Mouse (Mus musculus): Measurements from ENCODE around the gene Nubpl.

- no peak for TF ChIP-seq CTCF (IDR thresholded peaks at IDR 0.05; ENCODE audit: extremely low read depth, insufficient read depth, low read length)
- TF ChIP-seq POLR2A (IDR thresholded peaks at IDR 0.05; ENCODE audit: extremely low read depth, insufficient read depth, low read length) = no peak
Observed at GRCm38 (mm10) chr12:52360136-52360535, 262.6 kb downstream of the Nubpl start.
